Mouse (Mus musculus): ENCODE measurements around the gene Pde7b.
"Not testable (repeated sequence)": the region's sequence is repeated elsewhere in the genome, so short reads cannot be mapped to it uniquely, and the experiment has no call there.

DNA sequence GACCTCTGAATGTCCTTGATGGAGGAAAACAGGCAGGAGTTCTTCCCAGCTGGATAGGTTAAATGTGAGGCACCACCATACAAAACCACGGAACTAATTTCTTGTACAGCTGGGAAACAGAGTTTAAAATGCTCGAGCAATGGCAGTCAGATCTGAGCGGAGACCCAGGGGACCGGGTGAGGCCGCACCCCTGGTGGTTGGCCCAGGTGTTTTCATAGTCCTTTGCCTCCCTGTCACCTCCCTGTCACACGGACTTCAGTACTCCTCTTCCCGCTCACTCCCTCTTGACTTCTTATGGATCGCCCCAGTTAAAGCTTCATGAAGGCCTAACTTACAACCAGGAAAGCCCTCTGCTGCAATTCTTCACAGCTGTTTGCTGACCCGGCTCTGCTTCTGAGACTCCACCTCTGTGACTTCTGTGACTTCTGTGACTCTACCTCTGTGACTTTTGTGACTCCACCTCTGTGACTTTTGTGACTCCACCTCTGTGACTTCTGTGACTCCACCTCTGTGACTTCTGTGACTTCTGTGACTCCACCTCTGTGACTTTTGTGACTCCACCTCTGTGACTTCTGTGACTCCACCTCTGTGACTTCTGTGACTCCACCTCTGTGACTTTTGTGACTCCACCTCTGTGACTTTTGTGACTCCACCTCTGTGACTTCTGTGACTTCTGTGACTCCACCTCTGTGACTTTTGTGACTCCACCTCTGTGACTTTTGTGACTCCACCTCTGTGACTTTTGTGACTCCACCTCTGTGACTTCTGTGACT lies 206.9 kb downstream of the Pde7b start:
- TF ChIP-seq POLR2A (IDR thresholded peaks at IDR 0.05; ENCODE audit: control insufficient read depth, low read depth, low read length); CTCF (IDR thresholded peaks at IDR 0.05; ENCODE audit: control insufficient read depth, insufficient read depth, insufficient replicate concordance, low read depth, low read length): not testable (repeated sequence)
